Mouse (Mus musculus) ES-Bruce4 (cell line): Measurements from ENCODE around the gene Alcam. TPM values are rescaled to one million over a fixed set of nuclear protein-coding genes. Genes with fewer than 3 reads are reported as not detected.

Experiments used
- H3K27ac ChIP-seq: 2 replicates; pipeline ENCODE4 v1.5.1; 2012; ENCODE audit warnings: low read length, inconsistent platforms; ENCODE audit not compliant: insufficient read depth
- H3K27me3 ChIP-seq: 2 replicates; pipeline ENCODE4 v1.6.1; 2012; ENCODE audit warnings: mild to moderate bottlenecking, low read length, inconsistent platforms; ENCODE audit not compliant: control insufficient read depth, poor library complexity, insufficient read depth, severe bottlenecking
- H3K36me3 ChIP-seq: 2 replicates; pipeline ENCODE4 v1.6.1; 2012; ENCODE audit warnings: inconsistent platforms, mild to moderate bottlenecking, low read length, moderate library complexity; ENCODE audit not compliant: control insufficient read depth, poor library complexity, insufficient read depth, severe bottlenecking
- H3K4me1 ChIP-seq: one replicate; pipeline ENCODE4 v1.8.1; 2011; ENCODE audit warnings: low read length; ENCODE audit not compliant: control insufficient read depth, insufficient read depth
- H3K4me3 ChIP-seq: 2 replicates; pipeline ENCODE4 v1.5.1; 2011; ENCODE audit warnings: low read depth, mild to moderate bottlenecking, low read length
- H3K9ac ChIP-seq: 2 replicates; pipeline ENCODE4 v1.6.1; 2012; ENCODE audit warnings: low read depth, mild to moderate bottlenecking, inconsistent platforms; ENCODE audit not compliant: poor library complexity, severe bottlenecking
- H3K9me3 ChIP-seq: replicated peaks from 2 replicates; pipeline ENCODE4 v1.6.1; 2012; ENCODE audit warnings: mild to moderate bottlenecking, low read length, inconsistent platforms; ENCODE audit not compliant: control insufficient read depth, poor library complexity, insufficient read depth, severe bottlenecking
- CTCF ChIP-seq: IDR thresholded peaks from one replicate; pipeline ENCODE4 v1.8.1; 2011; ENCODE audit warnings: low read depth, low read length
- EP300 ChIP-seq: IDR thresholded peaks from 2 replicates; pipeline ENCODE4 v1.6.1; 2011; ENCODE audit warnings: low read depth, low read length; ENCODE audit not compliant: insufficient read depth
- POLR2A ChIP-seq: IDR thresholded peaks from one replicate; pipeline ENCODE4 v1.8.1; 2011; ENCODE audit warnings: low read length; ENCODE audit not compliant: insufficient read depth
- polyA plus RNA-seq: library from polyadenylated mRNA; stranded (reverse); fragments of >200 nt; gene quantifications from 2 replicates; pipeline ENCODE4 v1.2.4, GENCODE M21; 2011; ENCODE audit warnings: low read depth; ENCODE audit not compliant: missing spikeins, insufficient read depth, insufficient read length

Gene Alcam
- polyA plus RNA-seq, 1 experiment = 1.3 TPM

GRCm38 (mm10) chr16:52452862-52453715, 785 bp downstream of the Alcam start:
- Histone ChIP-seq H3K4me3 (peak overlapping the region; percentile 87), H3K36me3 (no peaks in the 10 kb centered on the region), H3K4me1 (no peaks in the 10 kb centered on the region), H3K9ac (peak overlapping the region; percentile 27; the same call in 1 of the 2 replicates), H3K27me3 (no peaks in the 10 kb centered on the region; the same call in none of the 2 replicates), H3K9me3 (no peaks in the 10 kb centered on the region), H3K27ac (no peak overlapping the region)
- peak; percentile 57 for TF ChIP-seq CTCF
- TF ChIP-seq EP300 = no peak

GRCm38 (mm10) chr16:52452477-52452831, 1.4 kb downstream of the Alcam start:
- no peaks in the 10 kb centered on the region for H3K4me1 ChIP-seq
- H3K36me3 ChIP-seq = no peaks in the 10 kb centered on the region
- no peak for TF ChIP-seq EP300
- no peak for TF ChIP-seq POLR2A
- TF ChIP-seq CTCF = no peak
- no peaks in the 10 kb centered on the region; the same call in none of the 2 replicates for H3K27me3 ChIP-seq
- peak overlapping the region; percentile 58 for H3K4me3 ChIP-seq
- no peak overlapping the region for H3K27ac ChIP-seq
- H3K9me3 ChIP-seq = no peaks in the 10 kb centered on the region
- H3K9ac ChIP-seq = peak overlapping the region; percentile 27; the same call in 1 of the 2 replicates

GRCm38 (mm10) chr16:52451786-52452476, 1.9 kb downstream of the Alcam start:
- Histone ChIP-seq H3K4me1 (no peaks in the 10 kb centered on the region), H3K9ac (peak overlapping the region; percentile 27; the same call in 1 of the 2 replicates), H3K36me3 (no peaks in the 10 kb centered on the region), H3K9me3 (no peaks in the 10 kb centered on the region), H3K27me3 (no peaks in the 10 kb centered on the region; the same call in none of the 2 replicates), H3K27ac (no peak overlapping the region), H3K4me3 (peak overlapping the region; percentile 58)
- TF ChIP-seq EP300 = no peak

GRCm38 (mm10) chr16:52451101-52451785, 2.6 kb downstream of the Alcam start:
- Histone ChIP-seq H3K4me1 (no peaks in the 10 kb centered on the region), H3K27me3 (no peaks in the 10 kb centered on the region; the same call in none of the 2 replicates), H3K9me3 (no peaks in the 10 kb centered on the region), H3K36me3 (no peaks in the 10 kb centered on the region), H3K4me3 (peak overlapping the region; percentile 60; the same call in 1 of the 2 replicates), H3K9ac (no peak overlapping the region), H3K27ac (no peak overlapping the region)
- TF ChIP-seq POLR2A (no peak), EP300 (no peak)

- Histone ChIP-seq H3K27ac (no peak overlapping the region), H3K4me1 (no peaks in the 10 kb centered on the region), H3K27me3 (no peaks in the 10 kb centered on the region; the same call in none of the 2 replicates), H3K4me3 (peak overlapping the region; percentile 60), H3K36me3 (no peaks in the 10 kb centered on the region), H3K9ac (no peak overlapping the region), H3K9me3 (no peaks in the 10 kb centered on the region)
- TF ChIP-seq EP300 = no peak
- TF ChIP-seq CTCF = no peak
- no peak for TF ChIP-seq POLR2A
Observed at GRCm38 (mm10) chr16:52450245-52451100, 3.4 kb downstream of the Alcam start.
